Comparison of ENCODE assay signal across 8 mouse cellular contexts in genomic region chr15:79504707-79505452, GRCm38 (mm10). TPM values are rescaled to one million over a fixed set of nuclear protein-coding genes. Genes with fewer than 3 reads are reported as not detected.
DNase-seq lines count a peak whose midpoint lies in the region; ATAC-seq and TF ChIP-seq lines count a peak whose summit lies in the region.

Kcnj4 (minus strand) TSS chr15:79505241.

- no peak for DNase-seq in left cerebral cortex, adult 18-20 months (ENCODE audit: low spot score in 2 of 2)
- no peak for DNase-seq in left cerebral cortex, adult 9 months (ENCODE audit: low spot score in 2 of 2)
- DNase-seq in layer of hippocampus, postnatal 14 days (ENCODE audit: low spot score in 2 of 2) = no peak
- no peak for DNase-seq in midbrain, postnatal 0 days (ENCODE audit: low spot score)
- no peak for DNase-seq in adrenal gland, postnatal 36 days
- no peak for DNase-seq in urinary bladder, postnatal 14 days (ENCODE audit: low spot score)
- no peak for DNase-seq in lung, postnatal 36 days

- 1% methylated on average over 55 of the region's 60 CpGs for WGBS in embryonic facial prominence, embryonic 15.5 days
- under 1% methylated on average over 52 of the region's 60 CpGs for WGBS in midbrain, postnatal 0 days

- H3K9ac ChIP-seq in embryonic facial prominence, embryonic 15.5 days = peak within 1 kb of the TSS; percentile 40
- peak within 1 kb of the TSS; percentile 46 for H3K9ac ChIP-seq in midbrain, postnatal 0 days (replicated peaks; ENCODE audit: low read length, poor library complexity, severe bottlenecking)

- H3K27me3 ChIP-seq in embryonic facial prominence, embryonic 15.5 days = peaks cover 93% of the 10 kb centered on the region
- H3K27me3 ChIP-seq in midbrain, postnatal 0 days (ENCODE audit: insufficient read depth, low read length) = peaks cover 54% of the 10 kb centered on the region

- peaks cover 23% of the 10 kb centered on the region for H3K4me1 ChIP-seq in embryonic facial prominence, embryonic 15.5 days
- peaks cover 4% of the 10 kb centered on the region; the same call in 1 of the 2 replicates for H3K4me1 ChIP-seq in midbrain, postnatal 0 days (ENCODE audit: insufficient read depth, low read length)

- H3K27ac ChIP-seq in embryonic facial prominence, embryonic 15.5 days (replicated peaks) = no peak within 1 kb of the TSS
- no peak within 1 kb of the TSS for H3K27ac ChIP-seq in midbrain, postnatal 0 days (ENCODE audit: low read depth, low read length)

- no peaks in the 10 kb centered on the region for H3K36me3 ChIP-seq in embryonic facial prominence, embryonic 15.5 days
- no peaks in the 10 kb centered on the region for H3K36me3 ChIP-seq in midbrain, postnatal 0 days (ENCODE audit: insufficient read depth, low read length)

- H3K9me3 ChIP-seq in embryonic facial prominence, embryonic 15.5 days (replicated peaks) = no peaks in the 10 kb centered on the region
- H3K9me3 ChIP-seq in midbrain, postnatal 0 days (ENCODE audit: low read length) = no peaks in the 10 kb centered on the region

- H3K4me2 ChIP-seq in embryonic facial prominence, embryonic 15.5 days (replicated peaks) = peak within 1 kb of the TSS; percentile 100
- peak within 1 kb of the TSS; percentile 100 for H3K4me2 ChIP-seq in midbrain, postnatal 0 days (ENCODE audit: low read depth, low read length, poor library complexity, severe bottlenecking)

- 0 out of 2 replicates have a peak, but pooled peaks have one; percentile 6 for ATAC-seq in embryonic facial prominence, embryonic 15.5 days (ENCODE audit: insufficient number of reproducible peaks, low FRiP score, low TSS enrichment, low read depth)
- ATAC-seq in midbrain, postnatal 0 days (ENCODE audit: low FRiP score) = no peak

- TF ChIP-seq CTCF in midbrain, postnatal 0 days (IDR thresholded peaks at IDR 0.05) = no peak

- peak within 1 kb of the TSS; percentile 52 for H3K4me3 ChIP-seq in embryonic facial prominence, embryonic 15.5 days (replicated peaks)
- peak within 1 kb of the TSS; percentile 56 for H3K4me3 ChIP-seq in midbrain, postnatal 0 days (ENCODE audit: low read depth, low read length)

RNA-seq across cellular contexts. Expression of gene Kcnj4, which starts in this region (rescaled TPM):
- 100 to 1,000 TPM; 184 TPM for total RNA-seq in left cerebral cortex, adult 18-20 months (2021)
- polyA plus RNA-seq in embryonic facial prominence, embryonic 15.5 days (2015; fragmentation: Nextera tagmentation; extraction: Ambion mirVana) = 0.14 and 0.15 TPM in 2 replicates
- total RNA-seq in layer of hippocampus, postnatal 14 days (2021) = 10 to 100 TPM; 69.2 to 72.7 TPM
- total RNA-seq in midbrain, postnatal 0 days (2014; rRNA removed) = 1.7 and 2.2 TPM in 2 replicates
- polyA plus RNA-seq in midbrain, postnatal 0 days (2015; fragmentation: Nextera tagmentation; extraction: Ambion mirVana) = 0.11 and 0.15 TPM in 2 replicates
- 1 to 10 TPM in 1 of 2 experiments, under 1 TPM in 1; 0.30 to 2.3 TPM for total RNA-seq in adrenal gland, postnatal 36 days (2021)

Comparison
In these comparisons a context has a peak if more than half of its experiments do, and no peak if none do; other contexts are left out.
1. RNA of gene Kcnj4 (total RNA-seq): 184 TPM in left cerebral cortex, adult 18-20 months and 69.2 to 72.7 TPM in layer of hippocampus, postnatal 14 days; 0.30 to 2.3 TPM in adrenal gland, postnatal 36 days and 1.7 to 2.2 TPM in midbrain, postnatal 0 days; every median in the first group is over 10 times any median in the second.
2. Peak in ATAC-seq, H3K4me3 ChIP-seq, H3K9ac ChIP-seq and H3K4me2 ChIP-seq in embryonic facial prominence, embryonic 15.5 days; RNA of the gene not detected or under 1 TPM.